Mouse (Mus musculus) adrenal gland, postnatal 0 days (tissue): ENCODE measurements around the gene Ifna7. TPM values are rescaled to one million over a fixed set of nuclear protein-coding genes. Genes with fewer than 3 reads are reported as not detected.

ENCODE experiments used
- polyA plus RNA-seq: library from polyadenylated mRNA; unstranded; fragments of >200 nt; fragmentation: Nextera tagmentation; extraction: Ambion mirVana; gene quantifications from 2 replicates; pipeline ENCODE4 v1.2.1, GENCODE M21; 2015

The Ifna7 gene
- polyA plus RNA-seq, 1 experiment from 2014 or later = not detected

Other genes with a start within 250 kb of the Ifna7 start
- not detected in 2 replicates for gene Ifna14, start 244.4 kb upstream of the Ifna7 start, polyA plus RNA-seq
- gene Ifna9, start 223.8 kb upstream of the Ifna7 start, polyA plus RNA-seq = not detected in 2 replicates
- not detected in 2 replicates for gene Ifna12, start 212.9 kb upstream of the Ifna7 start, polyA plus RNA-seq
- gene C87499, start 181.8 kb upstream of the Ifna7 start, polyA plus RNA-seq = not detected in 2 replicates
- gene Ifna13, start 171.8 kb upstream of the Ifna7 start, polyA plus RNA-seq = not detected in 2 replicates
- gene Ifna16, start 139.3 kb upstream of the Ifna7 start, polyA plus RNA-seq = not detected in 2 replicates
- not detected in 2 replicates for gene Ifna2, start 132.3 kb upstream of the Ifna7 start, polyA plus RNA-seq
- not detected in 2 replicates for gene Ifnab, start 124.9 kb upstream of the Ifna7 start, polyA plus RNA-seq
- 0.43 and 0.80 TPM in 2 replicates for gene Gm26566, start 94.4 kb upstream of the Ifna7 start, polyA plus RNA-seq
- 46.9 and 55.5 TPM in 2 replicates for gene Klhl9, start 93.8 kb upstream of the Ifna7 start, polyA plus RNA-seq
- gene Gm13271, start 61.4 kb upstream of the Ifna7 start, polyA plus RNA-seq = not detected in 2 replicates
- 0.28 TPM in 1 of 2 replicates, not detected in the other for gene Gm13283, start 56.1 kb upstream of the Ifna7 start, polyA plus RNA-seq
- gene Gm13290, start 42.4 kb upstream of the Ifna7 start, polyA plus RNA-seq = 0.35 TPM in 1 of 2 replicates, not detected in the other
- not detected in 2 replicates for gene Gm13289, start 39.3 kb upstream of the Ifna7 start, polyA plus RNA-seq
- not detected in 2 replicates for gene Gm13272, start 36.4 kb upstream of the Ifna7 start, polyA plus RNA-seq
- gene Ifnz, start 34.1 kb upstream of the Ifna7 start, polyA plus RNA-seq = not detected in 2 replicates
- gene Gm13276, start 30.5 kb upstream of the Ifna7 start, polyA plus RNA-seq = not detected in 2 replicates
- gene Gm13277, start 27.6 kb upstream of the Ifna7 start, polyA plus RNA-seq = not detected in 2 replicates
- gene Gm13278, start 24.7 kb upstream of the Ifna7 start, polyA plus RNA-seq = not detected in 2 replicates
- not detected in 2 replicates for gene Gm13275, start 21.7 kb upstream of the Ifna7 start, polyA plus RNA-seq
- gene Gm13279, start 18.8 kb upstream of the Ifna7 start, polyA plus RNA-seq = not detected in 2 replicates
- gene Gm13285, start 16.6 kb upstream of the Ifna7 start, polyA plus RNA-seq = 0.70 and 1.2 TPM in 2 replicates
- gene Gm13287, start 13.0 kb upstream of the Ifna7 start, polyA plus RNA-seq = not detected in 2 replicates
- gene Gm13288, start 10.7 kb upstream of the Ifna7 start, polyA plus RNA-seq = not detected in 2 replicates
- gene Ifna11, start 3.7 kb downstream of the Ifna7 start, polyA plus RNA-seq = not detected in 2 replicates
- gene Ifna6, start 11.2 kb downstream of the Ifna7 start, polyA plus RNA-seq = not detected in 2 replicates
- not detected in 2 replicates for gene Ifna5, start 19.3 kb downstream of the Ifna7 start, polyA plus RNA-seq
- not detected in 2 replicates for gene Ifna4, start 25.6 kb downstream of the Ifna7 start, polyA plus RNA-seq
- not detected in 2 replicates for gene Ifna1, start 33.9 kb downstream of the Ifna7 start, polyA plus RNA-seq
- gene Ifne, start 64.0 kb downstream of the Ifna7 start, polyA plus RNA-seq = not detected in 2 replicates